Mouse (Mus musculus): ENCODE measurements around the gene Gm20831.
"Not testable (repeated sequence)": the region's sequence is repeated elsewhere in the genome, so short reads cannot be mapped to it uniquely, and the experiment has no call there.

Gm20831 gene

GRCm38 (mm10) chrY:17874441-17874840, at the start of gene Gm20831, which contains the start of gene Gm20772:
Gene Gm20831 (plus strand): TSS chrY:17874741.
Gene Gm20772 (plus strand): TSS chrY:17874741.
- not testable (repeated sequence) for DNase-seq (ENCODE audit: low read depth, low spot score)

GRCm38 (mm10) chrY:17846166-17846565, 28.4 kb upstream of the Gm20831 start, which contains the start of gene Gm21904:
Gene Gm21904 (minus strand): TSS chrY:17846266.
- DNase-seq (ENCODE audit: low read depth, low spot score) = not testable (repeated sequence)

DNA sequence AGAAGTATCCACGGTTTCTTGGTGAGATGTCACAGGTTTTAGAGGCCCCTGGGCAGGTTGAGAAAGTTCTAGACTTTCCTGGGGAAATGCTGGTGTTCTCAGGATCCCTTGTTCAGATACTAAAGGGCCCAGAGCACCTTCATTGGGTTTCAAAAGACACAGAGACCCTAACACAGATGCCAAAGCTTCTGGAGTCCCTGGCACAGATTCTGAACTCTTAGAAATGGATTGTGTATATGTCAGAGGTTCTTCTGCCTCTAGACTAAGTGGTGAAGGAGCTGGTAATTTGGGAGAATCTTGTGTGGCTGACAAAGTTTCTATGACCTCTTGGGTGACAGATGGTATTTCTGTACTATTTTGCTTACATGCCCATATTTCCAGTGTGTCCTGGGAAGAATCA, 62.7 kb downstream of the Gm20831 start, which contains the start of gene Srsy:
Gene Srsy (minus strand): TSS at position 101 of the 400 bp plus-strand sequence.
- not testable (repeated sequence) for DNase-seq (ENCODE audit: low read depth, low spot score)

All from telencephalon, adult 2 months (tissue).